Mouse (Mus musculus) E14TG2a.4 (cell line): ENCODE measurements around the gene Dgcr2.

Experiments
- CTCF ChIP-seq: conservative IDR thresholded peaks from 2 replicates; pipeline ENCODE4 v1.5.1; 2014; ENCODE audit warnings: low read length
- NANOG ChIP-seq: IDR thresholded peaks from 2 replicates; pipeline ENCODE4 v1.6.1; 2014; ENCODE audit warnings: borderline replicate concordance, low read length, mixed read lengths

- no peak for TF ChIP-seq NANOG
- no peak for TF ChIP-seq CTCF
These were observed 8.0 kb downstream of the Dgcr2 start for GRCm38 (mm10) chr16:17890342-17890727.
